Mouse (Mus musculus) liver, embryonic 14.5 days (tissue): ENCODE measurements around the gene Pex14.

Experiments used
- CTCF ChIP-seq: IDR thresholded peaks from 2 replicates; pipeline ENCODE4 v1.5.1; 2016; ENCODE audit warnings: antibody characterized with exemption, low read depth, control low read depth
- EP300 ChIP-seq: IDR thresholded peaks from 2 replicates; pipeline ENCODE4 v1.6.1; 2016; ENCODE audit warnings: antibody characterized with exemption, low read depth

DNA sequence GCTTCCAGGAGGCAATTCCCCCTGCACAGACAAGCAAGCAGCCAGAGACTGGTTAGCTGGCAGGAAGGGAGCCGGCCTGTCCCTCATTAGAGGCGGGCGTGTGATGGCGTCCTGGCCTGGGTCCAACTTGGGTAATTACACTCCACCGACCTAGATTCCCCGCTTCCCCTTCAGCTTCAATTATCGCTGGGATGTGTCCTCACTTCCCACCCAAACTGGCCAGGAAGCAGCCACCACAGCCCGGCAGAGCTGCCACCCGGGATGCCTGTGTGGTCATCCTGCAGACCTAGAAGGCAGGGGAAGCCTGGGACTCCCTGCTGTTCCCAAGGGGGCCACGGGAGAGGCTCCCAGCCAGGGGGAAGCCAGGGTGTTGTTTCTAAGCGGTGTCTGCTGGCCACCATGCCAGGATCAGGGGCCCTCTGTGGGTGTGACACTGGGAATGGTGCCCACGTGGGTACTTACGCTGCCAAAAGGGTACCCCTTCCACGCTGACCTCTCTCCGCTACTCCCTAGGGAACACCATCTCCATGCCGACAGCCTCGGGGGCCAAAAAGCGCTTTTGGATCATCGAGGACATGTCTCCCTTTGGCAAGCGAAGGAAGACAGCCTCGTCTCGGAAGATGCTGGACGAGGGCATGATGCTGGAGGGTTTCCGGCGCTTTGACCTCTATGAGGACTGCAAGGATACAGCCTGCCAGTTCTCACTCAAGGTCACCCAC, 148.6 kb downstream of the Pex14 start:
- TF ChIP-seq CTCF: no peak
- TF ChIP-seq EP300: no peak
